Mouse (Mus musculus): ENCODE results near the gene Pate1.

Gene Pate1

GRCm38 (mm10) chr9:35687013-35687412, at the start of gene Pate1:
Pate1 (minus strand) TSS chr9:35687390.
- in situ Hi-C loops (cut with MboI, MseI): loop anchor here in 1 of 2 experiments (10.0 kb wide), 1 partner anchor 748 kb away; the partner anchor contains the start of gene Gm7257

- in situ Hi-C loops (cut with MboI, MseI): no loop called here
Observed at GRCm38 (mm10) chr9:35707265-35707664, 20.1 kb upstream of the Pate1 start.

- in situ Hi-C loops (cut with MboI, MseI): no loop called here
Observed at GRCm38 (mm10) chr9:35691924-35692323, 4.7 kb upstream of the Pate1 start.

- in situ Hi-C loops (cut with MboI, MseI): no loop called here
Observed at GRCm38 (mm10) chr9:35673557-35673956, 13.6 kb downstream of the Pate1 start.

DNA sequence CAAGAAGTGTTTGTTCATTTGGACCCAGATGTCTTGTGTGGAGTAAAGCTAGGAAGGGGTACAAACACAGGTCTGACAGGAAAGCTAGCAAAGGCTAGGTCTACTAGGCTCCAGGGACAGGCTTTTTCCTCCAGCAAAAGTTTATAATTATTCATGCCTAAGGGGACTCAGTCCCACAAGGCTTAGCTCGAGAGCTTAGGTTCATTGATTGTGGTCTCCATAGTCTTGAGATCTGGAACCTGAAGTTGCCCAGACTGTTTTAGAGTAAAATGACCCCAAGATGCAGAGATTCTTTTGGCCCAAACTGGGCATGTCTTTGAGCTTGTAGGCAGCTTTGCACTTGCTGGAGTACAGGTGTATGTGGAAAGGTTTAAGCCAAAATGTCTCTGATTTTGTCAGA, 39.1 kb downstream of the Pate1 start, which contains the start of gene Pate3:
Pate3 (minus strand) TSS at position 101 of the 400 bp plus-strand sequence.
- in situ Hi-C loops (cut with MboI, MseI): no loop called here

Data from T-helper 17 cell (primary cell).